19 mouse cellular contexts compared by ENCODE assay signal in genomic region chr8:105464595-105464994, GRCm38 (mm10). TPM values are rescaled to one million over a fixed set of nuclear protein-coding genes. Genes with fewer than 3 reads are reported as not detected.
DNase-seq lines count a peak whose midpoint lies in the region; ATAC-seq lines count a peak whose summit lies in the region.
"Had no signal": no experiment of that assay in that cellular context is flagged by ENCODE, and none has a peak within 500 bp of the region (broad histone marks: within the 10 kb centered on the region; RNA-seq: fewer than 3 reads in every experiment).

No protein-coding gene starts in this region.

- ATAC-seq in cerebellum, adult (ENCODE audit: insufficient number of reproducible peaks, low FRiP score, low TSS enrichment) = no peak
- no peak for ATAC-seq in hindbrain, embryonic 14.5 days (ENCODE audit: low FRiP score)
- ATAC-seq: liver, embryonic 12.5 days had no signal

- H3K4me1 ChIP-seq in hindbrain, embryonic 10.5 days (replicated peaks) = peaks cover 64% of the 10 kb centered on the region
- H3K4me1 ChIP-seq in hindbrain, embryonic 14.5 days (replicated peaks; ENCODE audit: control insufficient read depth, insufficient read depth, low read length) = peaks cover 37% of the 10 kb centered on the region
- H3K4me1 ChIP-seq in embryonic facial prominence, embryonic 10.5 days = peaks cover 31% of the 10 kb centered on the region

- H3K4me3 ChIP-seq in hindbrain, embryonic 10.5 days = no peak overlapping the region
- H3K4me3 ChIP-seq in hindbrain, embryonic 14.5 days (replicated peaks; ENCODE audit: low read length) = no peak overlapping the region
- no peak overlapping the region for H3K4me3 ChIP-seq in embryonic facial prominence, embryonic 10.5 days
- H3K4me3 ChIP-seq: liver, embryonic 12.5 days had no signal

- H3K9me3 ChIP-seq in hindbrain, embryonic 10.5 days = no peaks in the 10 kb centered on the region
- H3K9me3 ChIP-seq in hindbrain, embryonic 14.5 days (ENCODE audit: control insufficient read depth, low read length) = no peaks in the 10 kb centered on the region
- H3K9me3 ChIP-seq in embryonic facial prominence, embryonic 10.5 days = no peaks in the 10 kb centered on the region
- H3K9me3 ChIP-seq: G1E; liver, embryonic 12.5 days had no signal

- WGBS in hindbrain, embryonic 10.5 days = 75% methylated on average over 7 of the region's 7 CpGs
- WGBS in hindbrain, embryonic 14.5 days = 62% methylated on average over 7 of the region's 7 CpGs
- WGBS in embryonic facial prominence, embryonic 10.5 days = 71% methylated on average over 7 of the region's 7 CpGs

- H3K4me2 ChIP-seq in hindbrain, embryonic 14.5 days (replicated peaks) = no peak overlapping the region
- H3K4me2 ChIP-seq: liver, embryonic 12.5 days had no signal

- no peak overlapping the region for H3K9ac ChIP-seq in hindbrain, embryonic 14.5 days
- H3K9ac ChIP-seq: liver, embryonic 12.5 days had no signal

- H3K36me3 ChIP-seq in hindbrain, embryonic 10.5 days = peaks cover 27% of the 10 kb centered on the region
- peaks cover 12% of the 10 kb centered on the region for H3K36me3 ChIP-seq in hindbrain, embryonic 14.5 days (replicated peaks; ENCODE audit: control insufficient read depth, insufficient read depth)
- H3K36me3 ChIP-seq in embryonic facial prominence, embryonic 10.5 days (replicated peaks) = 0 out of 2 replicates have a peak, but pooled peaks cover 10% of the 10 kb centered on the region
- H3K36me3 ChIP-seq: G1E; liver, embryonic 12.5 days had no signal

- peak; percentile 46 to 53 for DNase-seq in cerebellum, adult 18-20 months
- DNase-seq in hindbrain, embryonic 10.5 days (ENCODE audit: low spot score) = no peak
- no peak for DNase-seq in hindbrain, embryonic 14.5 days (ENCODE audit: low spot score)
- peak; percentile 62 for DNase-seq in MN1 (ENCODE audit: low spot score)
- no peak for DNase-seq in embryonic facial prominence, embryonic 10.5 days (ENCODE audit: low spot score)
- DNase-seq in layer of hippocampus, adult 18-20 months (ENCODE audit: low spot score in 2 of 2) = no peak
- DNase-seq in spleen, postnatal 14 days (ENCODE audit: low spot score in 2 of 2) = no peak
- DNase-seq: B cell, adult 2 months; thymus, postnatal 4 days had no signal

- H3K27me3 ChIP-seq in hindbrain, embryonic 10.5 days (ENCODE audit: insufficient read depth, poor library complexity, severe bottlenecking) = no peaks in the 10 kb centered on the region
- no peaks in the 10 kb centered on the region for H3K27me3 ChIP-seq in hindbrain, embryonic 14.5 days (ENCODE audit: control insufficient read depth, insufficient read depth, low read length)
- H3K27me3 ChIP-seq in embryonic facial prominence, embryonic 10.5 days (replicated peaks; ENCODE audit: low read depth, poor library complexity, severe bottlenecking) = peaks cover 3% of the 10 kb centered on the region; the same call in 1 of the 2 replicates

- H3K27ac ChIP-seq in hindbrain, embryonic 10.5 days = peak overlapping the region; percentile 83
- H3K27ac ChIP-seq in hindbrain, embryonic 14.5 days = no peak overlapping the region
- 0 out of 2 replicates have a peak overlapping the region, but pooled peaks have one; percentile 8 for H3K27ac ChIP-seq in embryonic facial prominence, embryonic 10.5 days (replicated peaks)
- H3K27ac ChIP-seq: liver, embryonic 12.5 days had no signal

RNA-seq across cellular contexts. Expression of gene Tppp3, which starts 6.7 kb away (rescaled TPM):
- 131 and 243 TPM in 2 replicates for polyA plus RNA-seq in hindbrain, embryonic 10.5 days (2016; fragmentation: Nextera tagmentation; extraction: Ambion mirVana)
- polyA plus RNA-seq in hindbrain, embryonic 14.5 days (2014; fragmentation: Nextera tagmentation; extraction: Ambion mirVana) = 204 and 207 TPM in 2 replicates
- 35.7 and 48.8 TPM in 2 replicates for polyA plus RNA-seq in embryonic facial prominence, embryonic 10.5 days (2016; fragmentation: Nextera tagmentation; extraction: Ambion mirVana)
- 10 to 100 TPM; 54.8 to 58.5 TPM for total RNA-seq in layer of hippocampus, adult 18-20 months (2021)
- total RNA-seq: G1E had no signal
- polyA plus RNA-seq: G1E had no signal

RNA-seq across cellular contexts. Expression of gene Zdhhc1, which starts 32.1 kb away (rescaled TPM):
- polyA plus RNA-seq in hindbrain, embryonic 10.5 days (2016; fragmentation: Nextera tagmentation; extraction: Ambion mirVana) = 23.3 and 29.2 TPM in 2 replicates
- 32.7 and 33.1 TPM in 2 replicates for polyA plus RNA-seq in hindbrain, embryonic 14.5 days (2014; fragmentation: Nextera tagmentation; extraction: Ambion mirVana)
- 19.2 and 20.5 TPM in 2 replicates for polyA plus RNA-seq in embryonic facial prominence, embryonic 10.5 days (2016; fragmentation: Nextera tagmentation; extraction: Ambion mirVana)
- 10 to 100 TPM; 31.9 to 34.2 TPM for total RNA-seq in layer of hippocampus, adult 18-20 months (2021)

RNA-seq across cellular contexts. Expression of gene Lrrc36, which starts 51.2 kb away (rescaled TPM):
- polyA plus RNA-seq in hindbrain, embryonic 10.5 days (2016; fragmentation: Nextera tagmentation; extraction: Ambion mirVana) = 1.8 and 2.5 TPM in 2 replicates
- polyA plus RNA-seq in hindbrain, embryonic 14.5 days (2014; fragmentation: Nextera tagmentation; extraction: Ambion mirVana) = 0.44 and 0.78 TPM in 2 replicates
- 0.29 and 0.67 TPM in 2 replicates for polyA plus RNA-seq in embryonic facial prominence, embryonic 10.5 days (2016; fragmentation: Nextera tagmentation; extraction: Ambion mirVana)
- 1 to 10 TPM in 1 of 2 experiments, under 1 TPM in 1; 0.76 to 1.3 TPM for total RNA-seq in layer of hippocampus, adult 18-20 months (2021)
- total RNA-seq: G1E had no signal
- polyA plus RNA-seq: G1E; kidney, embryonic 14.5 days; small intestine, adult 2 months had no signal

RNA-seq across cellular contexts. Expression of gene Kctd19, which starts 51.3 kb away (rescaled TPM):
- polyA plus RNA-seq in hindbrain, embryonic 10.5 days (2016; fragmentation: Nextera tagmentation; extraction: Ambion mirVana) = 0.12 TPM in 1 of 2 replicates, not detected in the other
- polyA plus RNA-seq in hindbrain, embryonic 14.5 days (2014; fragmentation: Nextera tagmentation; extraction: Ambion mirVana) = 0.10 TPM in 1 of 2 replicates, not detected in the other
- 0.08 and 0.16 TPM in 2 replicates for polyA plus RNA-seq in embryonic facial prominence, embryonic 10.5 days (2016; fragmentation: Nextera tagmentation; extraction: Ambion mirVana)
- total RNA-seq in layer of hippocampus, adult 18-20 months (2021) = not detected
- total RNA-seq: G1E; heart, postnatal 14 days; layer of hippocampus, adult 8-10 months; left cerebral cortex, postnatal 14 days had no signal
- polyA plus RNA-seq: forebrain, embryonic 11.5 days; G1E; kidney, embryonic 14.5 days; liver, embryonic 12.5 days; small intestine, adult 2 months; stomach, embryonic 16.5 days had no signal

RNA-seq across cellular contexts. Expression of gene Hsd11b2, which starts 54.0 kb away (rescaled TPM):
- 24.1 and 36.7 TPM in 2 replicates for polyA plus RNA-seq in hindbrain, embryonic 10.5 days (2016; fragmentation: Nextera tagmentation; extraction: Ambion mirVana)
- polyA plus RNA-seq in hindbrain, embryonic 14.5 days (2014; fragmentation: Nextera tagmentation; extraction: Ambion mirVana) = 6.1 and 7.0 TPM in 2 replicates
- 18.8 and 22.2 TPM in 2 replicates for polyA plus RNA-seq in embryonic facial prominence, embryonic 10.5 days (2016; fragmentation: Nextera tagmentation; extraction: Ambion mirVana)
- total RNA-seq in layer of hippocampus, adult 18-20 months (2021) = not detected
- total RNA-seq: G1E; layer of hippocampus, adult 8-10 months; left cerebral cortex, postnatal 14 days had no signal
- polyA plus RNA-seq: G1E had no signal

Comparison
In these comparisons a context has a peak if more than half of its experiments do, and no peak if none do; other contexts are left out.
1. DNase-seq: peak in cerebellum, adult 18-20 months (2 of 2) and MN1 (single experiment); none in hindbrain, embryonic 10.5 days (single experiment), hindbrain, embryonic 14.5 days (single experiment), embryonic facial prominence, embryonic 10.5 days (single experiment), layer of hippocampus, adult 18-20 months (0 of 2) and spleen, postnatal 14 days (0 of 2).